Mouse (Mus musculus): ENCODE measurements around the gene Tspan1.

The Tspan1 gene

GRCm38 (mm10) chr4:116168617-116169352 is 1.4 kb upstream of the Tspan1 start:
- in situ Hi-C loops (cut with MboI, MseI), result no loop called here

- in situ Hi-C loops (cut with MboI, MseI), result no loop called here
Observed at GRCm38 (mm10) chr4:116165708-116166407, 1.5 kb downstream of the Tspan1 start.

DNA sequence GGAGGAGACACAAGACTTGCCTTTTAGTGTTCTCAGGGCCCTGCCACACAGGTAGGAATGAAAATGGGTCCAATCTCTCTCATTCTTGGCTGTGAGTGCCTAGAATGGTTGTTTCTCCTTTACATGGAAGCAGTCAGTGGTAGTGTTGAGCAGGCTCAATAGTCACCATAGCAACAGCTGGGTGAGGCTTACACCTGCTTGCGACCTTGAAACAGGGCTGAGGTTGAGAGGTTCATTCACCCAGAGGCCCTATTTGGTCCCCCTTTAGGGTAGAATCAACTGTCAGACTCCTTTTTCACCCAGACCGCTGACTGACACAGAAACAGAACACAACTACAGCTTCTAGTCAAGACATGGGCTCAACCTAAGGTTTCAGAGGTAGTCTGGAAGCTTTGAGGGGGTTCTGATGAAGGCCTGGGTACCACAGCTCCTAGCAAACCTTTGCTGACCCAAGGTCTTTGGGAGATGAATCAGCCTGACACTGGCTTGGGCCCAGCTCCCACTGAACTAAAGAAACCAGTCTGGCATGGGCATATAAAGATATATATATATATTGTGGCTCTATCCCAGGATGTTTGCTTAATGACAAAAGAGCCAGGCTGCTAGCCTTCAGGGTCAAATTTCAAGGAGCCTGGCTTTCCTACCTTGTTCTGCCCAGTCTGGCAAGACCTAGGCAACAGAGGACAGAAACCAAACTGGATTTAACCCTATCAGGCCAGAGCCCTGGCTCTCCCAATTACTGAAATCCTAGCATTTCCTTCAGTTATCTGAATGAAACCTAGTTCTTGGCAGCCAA is 2.4 kb downstream of the Tspan1 start:
- in situ Hi-C loops (cut with MboI, MseI), result no loop called here

DNA sequence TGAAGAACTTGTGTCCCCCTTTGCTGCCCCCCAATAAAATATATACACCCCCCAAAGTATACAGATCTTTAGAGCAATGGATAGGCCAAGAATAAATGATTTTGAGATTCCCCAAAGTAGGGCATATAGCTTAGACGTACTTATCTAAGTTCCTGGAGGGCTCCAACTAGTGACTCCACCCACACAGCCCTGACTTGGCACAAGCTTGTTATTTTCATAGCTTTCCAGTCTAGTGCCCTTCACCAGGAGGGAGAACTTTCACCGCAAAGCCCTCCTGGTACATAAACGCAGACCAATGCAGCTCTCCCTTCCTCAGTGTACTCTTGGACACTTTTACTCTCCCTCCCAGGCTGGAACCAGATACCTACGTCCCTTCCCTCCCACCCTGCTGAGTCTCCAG is 5.3 kb downstream of the Tspan1 start:
- in situ Hi-C loops (cut with MboI, MseI), result no loop called here

DNA sequence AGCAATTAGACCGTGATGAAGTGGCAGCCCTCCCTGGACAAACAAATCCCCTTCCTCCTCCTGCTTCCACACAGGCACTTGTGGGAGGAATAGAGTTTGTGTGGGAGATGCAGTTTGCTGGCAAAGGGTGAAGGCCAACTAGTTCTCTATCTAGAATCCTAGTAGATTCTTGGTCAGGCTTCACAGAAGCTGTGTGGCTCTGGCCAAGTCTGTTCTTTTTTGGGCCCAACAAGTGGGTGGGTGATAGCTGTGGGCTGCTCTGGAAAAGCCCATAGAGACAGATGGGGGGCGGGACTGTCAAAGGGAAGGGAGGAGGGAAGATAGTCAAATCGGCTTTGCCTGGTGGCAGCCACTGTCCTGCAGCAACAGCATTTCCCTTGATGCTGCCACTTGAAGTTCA is 6.6 kb downstream of the Tspan1 start:
- in situ Hi-C loops (cut with MboI, MseI), result no loop called here

GRCm38 (mm10) chr4:116159912-116160311 is 7.5 kb downstream of the Tspan1 start:
- in situ Hi-C loops (cut with MboI, MseI), result no loop called here

GRCm38 (mm10) chr4:116157882-116158281 is 9.5 kb downstream of the Tspan1 start:
- in situ Hi-C loops (cut with MboI, MseI), result no loop called here

DNA sequence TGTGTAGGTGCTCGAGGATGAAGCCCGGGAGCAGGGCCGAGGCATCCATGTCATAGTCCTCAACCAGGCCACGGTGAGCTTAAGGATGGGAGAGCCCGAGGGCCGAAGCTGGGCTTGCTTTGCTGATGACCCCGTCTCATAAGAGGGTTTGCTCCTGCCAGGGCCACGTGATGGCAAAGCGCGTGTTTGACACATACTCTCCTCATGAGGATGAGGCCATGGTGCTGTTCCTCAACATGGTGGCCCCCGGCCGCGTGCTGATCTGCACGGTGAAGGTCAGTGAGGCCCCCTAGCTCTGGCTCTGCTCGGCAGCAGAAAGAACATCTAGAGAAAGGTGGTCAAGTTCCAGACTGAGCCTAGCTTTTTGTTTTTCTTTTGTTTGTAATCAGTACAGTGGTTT is 14.7 kb downstream of the Tspan1 start:
- in situ Hi-C loops (cut with MboI, MseI), result no loop called here

DNA sequence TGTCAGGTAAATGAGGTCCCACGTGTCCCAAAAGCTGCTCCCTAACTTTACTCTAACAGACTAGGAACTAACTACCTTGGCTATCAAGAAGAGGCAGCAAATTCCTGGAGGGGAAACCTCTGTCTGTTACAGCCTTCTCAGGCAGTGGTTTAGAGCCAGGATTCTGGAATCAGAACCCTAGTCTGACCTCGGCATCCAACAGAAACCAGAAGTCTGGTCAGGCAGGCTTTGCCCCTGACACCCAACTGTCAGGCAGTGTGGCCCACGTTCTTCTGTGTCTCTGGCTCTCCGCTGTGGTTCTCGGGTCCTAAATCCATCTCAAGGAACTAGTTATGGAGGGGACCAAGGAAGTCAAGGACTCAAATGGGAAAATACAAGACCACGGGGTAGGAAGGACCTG is 16.2 kb downstream of the Tspan1 start, which contains the start of gene Lurap1:
TSS of gene Lurap1 (minus strand) at position 101 of the 400 bp plus-strand sequence.
- in situ Hi-C loops (cut with MboI, MseI), result no loop called here

DNA sequence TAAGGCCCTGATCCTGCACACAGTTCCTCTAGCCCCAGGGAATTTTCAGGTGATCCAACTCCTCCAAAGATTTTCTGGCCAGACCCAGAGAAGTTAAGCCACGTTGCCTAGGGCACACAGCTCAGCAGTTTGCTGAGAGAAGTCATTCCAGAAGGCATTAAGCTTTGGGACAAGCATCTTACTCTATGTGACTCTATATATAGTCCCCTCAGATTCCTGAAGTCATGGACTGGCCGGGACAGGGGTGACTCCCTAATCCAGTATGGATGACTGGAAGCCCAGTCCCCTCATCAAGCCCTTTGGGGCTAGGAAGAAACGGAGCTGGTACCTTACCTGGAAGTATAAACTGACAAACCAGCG is 16.6 kb downstream of the Tspan1 start:
- in situ Hi-C loops (cut with MboI, MseI), result no loop called here

DNA sequence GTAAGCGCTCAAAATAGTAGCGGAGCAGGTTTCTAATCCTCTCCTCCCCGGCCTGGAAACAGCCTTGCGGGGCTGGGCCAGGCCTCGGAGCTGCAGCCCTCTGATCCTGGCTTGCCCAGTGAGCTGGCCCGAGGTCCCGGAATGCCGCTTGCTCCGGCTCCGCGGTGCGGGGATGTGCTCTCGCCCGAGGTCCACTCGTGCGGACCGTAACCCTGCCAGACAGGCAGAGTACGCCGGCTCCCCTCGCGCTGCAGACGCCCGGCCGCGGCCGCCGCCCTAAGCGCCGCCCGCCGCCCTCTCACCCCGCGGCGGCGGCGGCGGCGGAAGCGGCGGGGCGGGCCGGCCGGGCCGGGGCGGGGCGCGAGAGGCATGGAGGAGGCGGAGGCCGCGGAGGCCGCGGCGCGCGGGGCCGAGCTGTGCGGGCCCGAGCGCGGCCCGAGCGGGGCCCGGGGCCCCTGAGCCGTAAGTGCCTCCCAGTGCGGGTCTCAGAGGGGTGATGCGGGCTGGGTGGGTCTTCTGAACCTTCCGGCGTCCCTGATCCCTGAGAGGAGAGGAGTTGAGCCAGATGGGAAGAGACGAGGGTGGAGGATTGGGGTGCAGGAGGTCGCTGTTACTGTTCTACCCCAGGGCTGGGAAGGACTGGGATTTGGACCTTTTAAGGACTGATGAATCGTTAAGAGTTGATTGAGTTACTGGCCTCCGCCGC is 17.1 kb downstream of the Tspan1 start:
- in situ Hi-C loops (cut with MboI, MseI), result no loop called here

GRCm38 (mm10) chr4:116149812-116150155 is 17.6 kb downstream of the Tspan1 start:
- in situ Hi-C loops (cut with MboI, MseI), result no loop called here

DNA sequence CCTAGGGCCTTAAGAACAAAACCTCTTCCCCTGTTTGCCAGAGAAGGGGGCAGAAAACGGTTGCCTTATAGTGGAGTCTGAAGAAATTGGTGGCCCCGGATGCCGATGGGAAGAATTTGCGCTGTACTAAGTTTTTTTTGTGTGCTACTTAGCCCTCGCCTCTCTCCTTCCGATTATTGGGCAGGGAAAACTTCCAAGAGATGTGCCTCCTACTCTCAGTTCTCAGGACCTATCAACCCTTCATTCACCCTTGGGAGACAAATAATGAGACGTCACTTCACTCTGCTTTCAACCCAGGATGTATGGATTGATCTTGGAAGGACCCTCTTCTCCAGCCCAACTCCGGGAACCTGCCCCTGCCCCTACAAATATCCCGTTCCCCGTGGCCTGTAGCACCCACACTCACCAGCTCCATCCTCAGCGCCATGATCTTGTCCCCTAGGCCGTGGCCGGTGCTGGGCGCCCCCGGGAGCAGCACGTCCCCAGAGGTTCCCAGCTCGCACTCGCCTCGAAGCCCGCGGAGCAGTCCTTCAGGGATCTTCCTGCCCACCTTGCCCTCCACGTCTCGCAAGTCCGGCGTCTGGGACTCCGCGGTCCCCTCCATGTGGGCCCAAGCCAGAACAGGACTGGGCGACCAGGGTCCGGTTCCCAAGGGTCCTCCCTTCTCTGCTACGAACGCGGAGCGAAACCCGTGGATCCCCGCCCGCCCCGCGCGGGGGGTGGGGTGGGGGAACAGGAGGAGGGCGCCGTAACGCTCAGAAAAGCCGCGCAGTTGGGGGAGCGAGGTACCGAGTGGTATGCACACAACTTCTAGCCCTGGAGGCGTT is 23.3 kb downstream of the Tspan1 start:
- in situ Hi-C loops (cut with MboI, MseI), result no loop called here

GRCm38 (mm10) chr4:116143317-116143811 is 24.0 kb downstream of the Tspan1 start:
- in situ Hi-C loops (cut with MboI, MseI), result no loop called here

DNA sequence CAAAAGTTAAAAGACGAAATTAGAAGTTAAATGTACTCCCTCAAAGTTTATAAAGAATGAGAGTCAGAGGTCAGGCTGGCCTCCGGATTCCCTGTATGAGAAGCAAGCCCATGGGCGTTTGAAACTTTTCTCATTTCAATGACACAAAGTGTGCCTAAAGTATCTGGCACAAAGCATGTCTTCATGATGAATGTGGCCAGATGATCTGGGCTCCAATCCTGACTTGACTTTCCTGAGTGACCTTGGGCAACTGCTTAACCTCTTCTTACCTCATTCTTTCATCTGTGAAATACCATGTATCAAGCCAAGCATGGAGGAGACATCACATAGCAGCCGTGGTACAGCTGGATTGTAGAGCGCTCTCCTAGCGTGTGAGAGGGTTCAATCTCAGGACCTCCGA is 25.1 kb downstream of the Tspan1 start:
- in situ Hi-C loops (cut with MboI, MseI), result no loop called here

DNA sequence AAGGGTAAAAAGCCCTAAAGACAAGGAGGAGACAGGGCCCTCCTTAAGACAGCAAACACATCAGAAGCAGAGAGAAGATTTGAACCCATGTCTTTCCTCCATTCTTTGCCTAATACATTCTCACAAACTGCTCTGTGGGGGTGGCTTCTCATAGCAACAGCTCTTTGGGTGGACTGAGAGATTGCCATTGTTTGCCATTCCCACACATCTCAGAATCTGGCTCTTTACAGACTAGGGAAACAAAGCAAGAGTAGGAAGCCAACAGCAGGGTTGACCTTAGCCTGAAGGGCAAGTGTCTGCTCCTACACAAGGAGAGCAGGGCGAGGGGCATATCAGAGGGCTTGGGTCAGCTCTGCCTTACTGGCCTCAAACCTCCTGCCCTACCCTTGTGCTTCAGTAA is 25.7 kb downstream of the Tspan1 start:
- in situ Hi-C loops (cut with MboI, MseI), result no loop called here

GRCm38 (mm10) chr4:116140801-116141574 is 26.4 kb downstream of the Tspan1 start:
- in situ Hi-C loops (cut with MboI, MseI), result no loop called here

DNA sequence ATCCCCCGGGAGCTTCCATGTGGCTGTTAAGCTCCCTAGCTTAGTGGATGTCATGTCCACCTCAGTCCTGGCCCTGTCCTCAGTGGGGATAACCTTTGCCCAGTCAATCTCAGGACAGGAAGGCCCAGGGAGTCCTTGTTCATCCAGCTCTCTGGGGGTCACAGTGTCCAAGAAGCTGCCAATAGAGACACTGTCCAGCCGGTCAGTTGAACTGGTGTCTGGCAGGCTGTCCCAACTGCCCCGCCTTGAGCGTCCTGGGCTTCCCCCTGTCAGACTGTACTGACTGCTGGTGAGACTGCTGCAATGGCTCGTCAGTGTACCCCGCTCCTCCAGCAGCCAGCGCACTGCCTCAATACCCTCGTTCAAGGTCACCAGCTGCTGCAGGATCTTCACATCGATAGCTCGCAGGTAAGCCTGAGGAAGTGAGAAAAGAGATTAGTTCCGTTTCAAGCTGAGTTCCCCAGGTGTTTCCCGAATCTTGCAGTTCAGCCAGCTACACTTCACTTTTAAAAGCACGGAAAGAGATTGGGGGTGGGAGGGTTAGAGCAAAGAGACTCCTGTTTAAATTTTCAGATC is 29.9 kb downstream of the Tspan1 start:
- in situ Hi-C loops (cut with MboI, MseI), result no loop called here

- in situ Hi-C loops (cut with MboI, MseI), result no loop called here
Observed at GRCm38 (mm10) chr4:116134990-116135389, 32.4 kb downstream of the Tspan1 start.

DNA sequence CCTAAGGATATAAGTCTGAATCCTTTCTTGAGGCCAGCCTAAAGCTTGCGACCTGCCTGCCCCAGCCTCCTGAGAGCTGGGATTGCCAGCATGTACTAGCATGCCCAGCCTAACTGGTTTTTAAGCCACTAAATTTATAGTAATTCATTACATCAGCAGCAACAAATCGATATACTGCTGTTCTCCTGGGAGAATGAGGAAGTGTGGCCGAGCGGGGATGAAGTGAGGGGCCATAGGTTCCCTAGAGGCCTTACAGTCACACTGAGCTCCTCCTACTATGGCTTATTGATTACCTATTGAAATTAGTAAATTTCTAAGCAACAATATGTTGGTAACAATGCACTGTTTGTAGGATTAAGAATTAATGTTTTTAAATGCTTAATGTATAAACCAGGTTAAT is 34.3 kb downstream of the Tspan1 start:
- in situ Hi-C loops (cut with MboI, MseI), result no loop called here

All from T-helper 1 cell (primary cell).